Mouse (Mus musculus) kidney, embryonic 16.5 days (tissue): ENCODE data around the gene BC037034. TPM values are rescaled to one million over a fixed set of nuclear protein-coding genes. Genes with fewer than 3 reads are reported as not detected.

Source experiments
- ATAC-seq: fragments of 200-750 bp; cut with Nextera tagmentation; 2 replicates; pipeline ENCODE4 v1.8.0; 2017; ENCODE audit warnings: moderate TSS enrichment; ENCODE audit not compliant: low FRiP score, low TSS enrichment
- H3K27ac ChIP-seq: fragments of 300-500 bp; sonication (generic); 2 replicates; pipeline ENCODE4 v1.5.1; 2014; ENCODE audit warnings: low read length
- H3K27me3 ChIP-seq: fragments of 300-500 bp; sonication (generic); 2 replicates; pipeline ENCODE4 v1.6.1; 2014; ENCODE audit warnings: low read length, control low read depth, mixed read lengths; ENCODE audit not compliant: insufficient read depth
- H3K36me3 ChIP-seq: fragments of 300-500 bp; sonication (generic); 2 replicates; pipeline ENCODE4 v1.6.1; 2014; ENCODE audit warnings: low read length, control low read depth, mixed read lengths; ENCODE audit not compliant: insufficient read depth
- H3K4me1 ChIP-seq: fragments of 300-500 bp; sonication (generic); 2 replicates; pipeline ENCODE4 v1.6.1; 2014; ENCODE audit warnings: low read length, control low read depth, mixed read lengths; ENCODE audit not compliant: insufficient read depth
- H3K4me2 ChIP-seq: fragments of 300-500 bp; sonication (generic); replicated peaks from 2 replicates; pipeline ENCODE4 v1.6.1; 2014; ENCODE audit warnings: low read depth, low read length
- H3K4me3 ChIP-seq: fragments of 300-500 bp; sonication (generic); 2 replicates; pipeline ENCODE4 v1.5.1; 2014; ENCODE audit warnings: mild to moderate bottlenecking, low read length
- H3K9ac ChIP-seq: fragments of 300-500 bp; sonication (generic); replicated peaks from 2 replicates; pipeline ENCODE4 v1.6.1; 2014; ENCODE audit warnings: low read length
- H3K9me3 ChIP-seq: fragments of 300-500 bp; sonication (generic); 2 replicates; pipeline ENCODE4 v1.6.1; 2016; ENCODE audit warnings: low read length, control low read depth
- WGBS: fragments of 180-500 bp; shearing (Covaris S2); extraction: QIAGEN DNeasy Blood & Tissue Kit; methylation state at CpG from one replicate; pipeline ENCODE4 v1.1.7; 2014; 5-methylcytosine and 5-hydroxymethylcytosine counted together
- polyA plus RNA-seq: library from polyadenylated mRNA; unstranded; fragments of >200 nt; fragmentation: Nextera tagmentation; extraction: Ambion mirVana; gene quantifications from 2 replicates; pipeline ENCODE4 v1.2.1, GENCODE M21; 2015

The BC037034 gene
- 5.0 and 6.6 TPM in 2 replicates for polyA plus RNA-seq

GRCm38 (mm10) chr5:138263260-138264206 is at the start of gene BC037034:
BC037034 (minus strand) TSS chr5:138264033.
- peak within 1 kb of the TSS; percentile 98 for H3K4me2 ChIP-seq
- peak within 1 kb of the TSS; percentile 96 for H3K9ac ChIP-seq
- ATAC-seq = peak; percentile 91
- peaks cover 25% of the 10 kb centered on the region for H3K4me1 ChIP-seq
- H3K27ac ChIP-seq = peak within 1 kb of the TSS; percentile 61
- H3K4me3 ChIP-seq = peak within 1 kb of the TSS; percentile 91
- peaks cover 38% of the 10 kb centered on the region for H3K36me3 ChIP-seq
- H3K9me3 ChIP-seq = no peaks in the 10 kb centered on the region
- under 1% methylated on average over 70 of the region's 71 CpGs for WGBS
- H3K27me3 ChIP-seq = no peaks in the 10 kb centered on the region

DNA sequence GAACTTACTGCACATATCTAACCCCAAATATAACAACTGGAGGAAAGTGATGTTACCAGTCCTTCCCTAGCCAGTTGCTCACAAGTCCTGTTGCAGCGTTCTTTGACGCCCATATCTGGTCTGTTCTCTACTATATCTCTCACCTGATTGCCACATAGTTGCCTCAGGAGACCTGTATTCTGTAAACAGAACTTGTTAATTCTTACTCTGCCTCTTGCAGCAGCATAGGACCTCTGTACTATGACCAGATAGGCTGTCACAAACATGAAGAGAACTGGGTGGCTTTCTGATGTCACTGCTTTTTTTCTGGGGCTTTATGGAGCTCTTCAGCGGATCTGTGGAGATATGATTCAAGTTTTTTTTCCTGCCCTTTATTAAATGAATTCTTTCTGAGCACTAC is 49.0 kb upstream of the BC037034 start:
- WGBS = 89% methylated on average over 3 of the region's 3 CpGs

DNA sequence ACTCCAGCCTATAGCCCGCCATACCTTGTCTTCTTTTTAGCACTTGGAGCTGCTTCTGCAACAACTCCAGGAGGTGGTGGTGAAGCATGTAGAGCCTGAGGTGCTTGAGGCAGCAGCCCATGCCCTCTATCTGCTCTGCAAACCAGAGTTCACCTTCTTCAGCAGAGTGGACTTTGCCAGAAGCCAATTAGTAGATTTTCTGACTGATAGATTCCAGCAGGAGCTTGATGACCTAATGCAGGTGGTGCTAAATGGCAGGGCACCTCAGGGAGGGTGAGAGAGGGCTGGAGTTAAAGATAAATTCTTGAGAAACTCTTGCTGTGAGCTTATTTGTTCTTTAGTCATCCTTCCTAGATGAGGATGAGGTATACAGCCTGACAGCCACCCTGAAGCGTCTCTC is 35.8 kb upstream of the BC037034 start:
- 74% methylated on average over 2 of the region's 2 CpGs for WGBS
- H3K9me3 ChIP-seq = no peaks in the 10 kb centered on the region
- no peak for ATAC-seq
- no peak overlapping the region for H3K4me2 ChIP-seq
- H3K27me3 ChIP-seq = no peaks in the 10 kb centered on the region
- H3K4me1 ChIP-seq = no peaks in the 10 kb centered on the region
- no peak overlapping the region for H3K4me3 ChIP-seq
- no peak overlapping the region for H3K27ac ChIP-seq
- H3K36me3 ChIP-seq = no peaks in the 10 kb centered on the region
- H3K9ac ChIP-seq = no peak overlapping the region

More for the DNA sequence above, 49.0 kb upstream of the BC037034 start:
- no peaks in the 10 kb centered on the region for H3K36me3 ChIP-seq
- H3K4me2 ChIP-seq = no peak overlapping the region
- no peak overlapping the region for H3K27ac ChIP-seq
- no peak overlapping the region for H3K9ac ChIP-seq
- H3K4me3 ChIP-seq = no peak overlapping the region
- H3K4me1 ChIP-seq = no peaks in the 10 kb centered on the region
- H3K9me3 ChIP-seq = no peaks in the 10 kb centered on the region
- ATAC-seq = no peak
- H3K27me3 ChIP-seq = no peaks in the 10 kb centered on the region

DNA sequence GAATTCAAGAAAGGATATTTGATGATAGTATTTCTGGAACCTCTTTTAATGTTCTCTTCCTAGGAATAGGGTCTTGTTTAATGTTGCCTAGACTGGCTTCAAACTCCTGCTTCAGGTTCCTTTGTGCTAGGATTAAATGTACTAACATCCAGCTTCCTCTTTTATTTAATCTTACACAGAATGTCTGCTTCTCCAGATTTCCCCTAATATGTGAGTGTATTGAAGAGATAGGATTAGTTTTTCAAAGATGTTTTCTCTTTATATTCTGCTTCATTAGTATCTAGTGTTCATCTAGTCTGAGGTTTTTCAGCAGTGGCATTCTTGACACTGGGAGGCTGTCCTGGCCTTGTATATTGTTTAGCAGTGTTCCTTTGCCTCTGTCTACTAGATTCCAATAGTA is 30.3 kb upstream of the BC037034 start:
- Histone ChIP-seq H3K36me3 (no peaks in the 10 kb centered on the region), H3K9me3 (no peaks in the 10 kb centered on the region), H3K4me1 (no peaks in the 10 kb centered on the region), H3K27ac (no peak overlapping the region), H3K4me3 (no peak overlapping the region), H3K27me3 (no peaks in the 10 kb centered on the region), H3K4me2 (no peak overlapping the region), H3K9ac (no peak overlapping the region)
- ATAC-seq = no peak

GRCm38 (mm10) chr5:138291638-138292037 is 27.8 kb upstream of the BC037034 start:
- Histone ChIP-seq H3K4me1 (no peaks in the 10 kb centered on the region), H3K4me3 (no peak overlapping the region), H3K9me3 (no peaks in the 10 kb centered on the region), H3K4me2 (no peak overlapping the region), H3K27ac (no peak overlapping the region), H3K36me3 (no peaks in the 10 kb centered on the region), H3K9ac (no peak overlapping the region), H3K27me3 (no peaks in the 10 kb centered on the region)
- 77% methylated on average over 1 of the region's 1 CpGs for WGBS
- ATAC-seq = no peak

DNA sequence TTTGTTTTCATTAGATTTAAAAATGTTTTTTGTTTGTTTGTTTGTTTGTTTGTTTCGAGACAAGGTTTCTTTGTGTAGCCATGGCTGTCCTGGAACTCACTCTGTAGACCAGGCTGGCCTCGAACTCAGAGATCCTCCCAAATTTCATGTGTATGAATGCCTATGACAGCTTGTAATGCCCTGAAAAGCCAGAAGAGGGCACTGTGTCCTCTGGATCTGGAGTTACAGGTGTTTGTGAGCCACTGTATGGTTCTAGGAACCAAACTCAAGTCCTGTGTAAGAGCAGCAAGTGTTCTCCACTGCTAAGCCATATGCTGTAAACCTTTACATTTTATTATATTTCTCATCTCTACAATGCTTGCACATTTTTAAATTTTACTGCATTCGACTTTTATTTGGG is 24.0 kb upstream of the BC037034 start:
- no peak overlapping the region for H3K9ac ChIP-seq
- H3K27ac ChIP-seq = no peak overlapping the region
- H3K4me3 ChIP-seq = no peak overlapping the region
- no peaks in the 10 kb centered on the region for H3K36me3 ChIP-seq
- 80% methylated on average over 3 of the region's 3 CpGs for WGBS
- no peak for ATAC-seq
- H3K4me1 ChIP-seq = no peaks in the 10 kb centered on the region
- no peaks in the 10 kb centered on the region for H3K9me3 ChIP-seq
- H3K4me2 ChIP-seq = no peak overlapping the region
- H3K27me3 ChIP-seq = no peaks in the 10 kb centered on the region

- H3K36me3 ChIP-seq = no peaks in the 10 kb centered on the region
- H3K4me2 ChIP-seq = no peak overlapping the region
- WGBS = 65% methylated on average over 1 of the region's 1 CpGs
- H3K9ac ChIP-seq = no peak overlapping the region
- H3K9me3 ChIP-seq = peaks cover 5% of the 10 kb centered on the region; the same call in 1 of the 2 replicates
- H3K4me3 ChIP-seq = no peak overlapping the region
- peaks cover 12% of the 10 kb centered on the region; the same call in 1 of the 2 replicates for H3K4me1 ChIP-seq
- H3K27me3 ChIP-seq = no peaks in the 10 kb centered on the region
- no peak for ATAC-seq
- H3K27ac ChIP-seq = no peak overlapping the region
Measured at GRCm38 (mm10) chr5:138283540-138283939, 19.7 kb upstream of the BC037034 start.

- H3K36me3 ChIP-seq = peaks cover 6% of the 10 kb centered on the region; the same call in 1 of the 2 replicates
- H3K27ac ChIP-seq = no peak overlapping the region
- no peak overlapping the region for H3K4me2 ChIP-seq
- H3K27me3 ChIP-seq = no peaks in the 10 kb centered on the region
- 79% methylated on average over 2 of the region's 2 CpGs for WGBS
- H3K4me1 ChIP-seq = peaks cover 15% of the 10 kb centered on the region; the same call in 1 of the 2 replicates
- no peak for ATAC-seq
- H3K9me3 ChIP-seq = peaks cover 5% of the 10 kb centered on the region; the same call in 1 of the 2 replicates
- H3K4me3 ChIP-seq = no peak overlapping the region
- H3K9ac ChIP-seq = no peak overlapping the region
Measured at GRCm38 (mm10) chr5:138281798-138282197, 18.0 kb upstream of the BC037034 start.

GRCm38 (mm10) chr5:138280829-138281228 is 17.0 kb upstream of the BC037034 start:
- no peak overlapping the region for H3K4me3 ChIP-seq
- no peaks in the 10 kb centered on the region for H3K27me3 ChIP-seq
- peaks cover 5% of the 10 kb centered on the region; the same call in 1 of the 2 replicates for H3K9me3 ChIP-seq
- 92% methylated on average over 15 of the region's 15 CpGs for WGBS
- H3K27ac ChIP-seq = no peak overlapping the region
- H3K4me2 ChIP-seq = no peak overlapping the region
- peaks cover 25% of the 10 kb centered on the region for H3K4me1 ChIP-seq
- H3K36me3 ChIP-seq = peaks cover 6% of the 10 kb centered on the region; the same call in 1 of the 2 replicates
- no peak for ATAC-seq
- no peak overlapping the region for H3K9ac ChIP-seq

DNA sequence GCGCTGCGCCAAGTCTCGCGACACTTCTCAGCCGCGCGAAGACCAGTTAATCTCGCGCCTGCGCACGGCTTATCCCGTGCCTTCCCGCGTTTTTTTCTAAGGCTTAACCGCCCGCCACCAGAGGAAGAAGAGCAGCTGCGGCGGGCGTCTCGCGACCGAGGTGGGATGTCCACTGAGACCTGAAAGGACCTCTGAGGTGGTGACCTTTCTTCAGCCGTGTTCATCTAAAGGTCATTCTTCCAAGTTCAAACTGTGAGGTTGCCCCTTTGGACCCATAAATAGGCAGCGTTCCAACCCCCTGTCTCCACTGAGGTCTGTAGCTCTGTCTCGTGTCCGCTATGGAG is 16.6 kb upstream of the BC037034 start:
- H3K27me3 ChIP-seq = no peaks in the 10 kb centered on the region
- peaks cover 5% of the 10 kb centered on the region; the same call in 1 of the 2 replicates for H3K9me3 ChIP-seq
- H3K27ac ChIP-seq = no peak overlapping the region
- H3K4me1 ChIP-seq = peaks cover 29% of the 10 kb centered on the region
- H3K36me3 ChIP-seq = peaks cover 6% of the 10 kb centered on the region; the same call in 1 of the 2 replicates
- H3K4me3 ChIP-seq = peak overlapping the region; percentile 75
- WGBS = 26% methylated on average over 26 of the region's 26 CpGs
- peak overlapping the region; percentile 77 for H3K4me2 ChIP-seq
- 0 out of 2 replicates have a peak overlapping the region, but pooled peaks have one; percentile 29 for H3K9ac ChIP-seq
- ATAC-seq = 0 out of 2 replicates have a peak, but pooled peaks have one; percentile 0
